Comparison of ENCODE assay signal across 15 mouse cellular contexts in the genomic region with DNA sequence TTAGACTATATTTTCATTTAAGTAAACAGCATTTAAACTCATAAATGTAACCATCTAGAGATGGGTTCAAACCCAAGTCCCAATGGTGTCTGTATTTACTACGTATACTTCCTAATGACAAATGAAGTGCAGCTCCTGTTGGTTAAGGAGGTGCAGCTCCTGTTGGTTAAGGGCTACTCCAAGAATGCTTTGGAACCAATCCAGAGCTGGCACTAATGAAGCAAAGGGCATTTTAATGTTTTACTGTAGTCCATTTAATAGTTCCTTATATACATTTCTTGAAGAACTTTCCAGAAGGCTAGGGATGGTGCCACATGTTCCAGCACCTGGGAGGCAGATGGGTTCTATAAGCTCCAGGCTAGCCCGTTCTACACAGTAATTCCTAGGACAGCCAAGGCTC.
"Had no signal": no experiment of that assay in that cellular context is flagged by ENCODE, and none has a peak within 500 bp of the region (broad histone marks: within the 10 kb centered on the region; RNA-seq: fewer than 3 reads in every experiment).

No protein-coding gene starts in this region.

- H3K9me3 ChIP-seq: limb, embryonic 12.5 days; limb, embryonic 15.5 days had no signal

- H3K27ac ChIP-seq: limb, embryonic 12.5 days; limb, embryonic 15.5 days; liver, embryonic 14.5 days had no signal

- H3K9ac ChIP-seq: limb, embryonic 12.5 days; limb, embryonic 15.5 days; liver, embryonic 14.5 days; liver, postnatal 0 days; lung, embryonic 14.5 days had no signal

- H3K4me3 ChIP-seq: limb, embryonic 12.5 days; limb, embryonic 15.5 days had no signal

- DNase-seq: left cerebral cortex, postnatal 4 days; liver, postnatal 0 days; lung, embryonic 14.5 days; lung, postnatal 10 days; lung, postnatal 4 days; midbrain, embryonic 14.5 days; thymus, adult 18-20 months; thymus, postnatal 36 days had no signal

- ATAC-seq: inflammation-experienced regulatory T-cells, adult 6 months; intestine, embryonic 16.5 days; liver, postnatal 0 days had no signal

- H3K27me3 ChIP-seq: limb, embryonic 12.5 days; limb, embryonic 15.5 days had no signal

- H3K4me2 ChIP-seq: limb, embryonic 12.5 days; limb, embryonic 15.5 days; liver, embryonic 11.5 days; lung, embryonic 14.5 days; midbrain, embryonic 11.5 days had no signal

- H3K36me3 ChIP-seq: limb, embryonic 12.5 days; limb, embryonic 15.5 days had no signal
